Mouse (Mus musculus) splenic B cell, adult 2 months (primary cell): Measurements from ENCODE around the gene C9orf72.

Experiments used
- DNase-seq: peaks from one replicate; pipeline ENCODE4 v3.0.0-alpha.2; 2011; ENCODE audit warnings: low read depth, low spot score
- H3K27me3 ChIP-seq: 2 replicates; pipeline ENCODE4 v1.6.1; 2012; ENCODE audit warnings: mild to moderate bottlenecking, low read length, moderate library complexity, mixed read lengths; ENCODE audit not compliant: control insufficient read depth, poor library complexity, insufficient read depth, severe bottlenecking
- H3K36me3 ChIP-seq: 2 replicates; pipeline ENCODE4 v1.6.1; 2012; ENCODE audit warnings: mild to moderate bottlenecking, low read length, moderate library complexity, mixed read lengths; ENCODE audit not compliant: control insufficient read depth, poor library complexity, insufficient read depth, severe bottlenecking

The C9orf72 gene

DNA sequence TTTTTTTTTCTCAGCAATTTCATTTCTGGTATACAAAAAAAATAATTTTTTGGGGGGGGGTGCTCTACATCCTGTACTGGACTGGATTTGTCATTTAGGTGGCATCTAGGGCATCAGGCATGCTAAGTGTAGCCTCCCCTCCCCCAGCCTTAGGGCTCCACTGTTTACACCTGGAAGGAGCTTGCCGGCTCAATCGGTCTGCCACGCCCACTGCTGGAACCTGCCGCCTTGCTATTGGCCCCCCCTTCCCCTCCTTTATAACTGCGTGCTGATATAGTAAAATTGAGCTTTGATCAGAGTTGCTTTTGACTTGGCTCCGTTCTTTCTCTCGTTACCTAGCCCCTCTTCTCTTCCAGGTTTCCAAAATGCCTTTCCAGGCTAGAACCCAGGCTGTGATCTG, 21.3 kb downstream of the C9orf72 start:
- no peaks in the 10 kb centered on the region for H3K27me3 ChIP-seq
- DNase-seq = no peak
- peaks cover 4% of the 10 kb centered on the region; the same call in 1 of the 2 replicates for H3K36me3 ChIP-seq

DNA sequence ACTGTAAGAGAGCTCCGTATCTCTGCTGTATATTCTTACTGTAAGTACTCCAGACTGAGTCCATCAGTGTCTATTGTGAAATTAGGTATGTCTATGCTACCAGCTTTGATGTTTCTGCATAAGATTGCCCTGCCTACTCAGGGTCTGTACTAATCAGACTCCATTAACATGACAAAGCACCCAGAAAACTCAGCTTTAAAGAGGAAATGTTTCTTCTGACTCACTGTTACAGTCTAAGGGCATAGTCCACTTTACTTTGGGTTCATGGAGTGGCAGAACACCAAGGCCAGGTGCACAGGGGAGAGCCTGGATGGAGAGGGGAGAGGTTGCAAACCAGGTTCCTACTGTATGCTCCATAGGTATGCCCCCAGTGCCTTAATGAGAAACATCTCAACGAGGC, 22.3 kb downstream of the C9orf72 start:
- DNase-seq = no peak
- H3K36me3 ChIP-seq = peaks cover 6% of the 10 kb centered on the region; the same call in 1 of the 2 replicates
- no peaks in the 10 kb centered on the region for H3K27me3 ChIP-seq

DNA sequence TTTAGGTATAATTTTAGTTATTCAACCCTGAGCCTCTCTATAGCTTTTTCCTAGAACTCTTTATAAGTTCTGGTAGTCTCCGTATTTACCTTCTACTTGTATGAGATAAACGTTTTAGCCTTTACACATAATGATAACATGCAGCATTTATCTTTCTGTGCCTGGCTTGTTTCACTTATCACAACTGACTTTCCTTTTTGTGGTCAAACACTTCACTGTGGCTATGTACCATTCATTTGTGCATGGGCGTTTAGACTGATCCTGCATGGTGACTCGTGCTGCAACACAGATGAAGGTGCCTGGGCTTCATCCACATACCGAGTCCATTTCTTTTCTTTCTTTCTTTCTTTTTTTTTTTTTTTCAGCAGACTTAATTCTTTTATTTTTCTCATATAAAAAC, 24.3 kb downstream of the C9orf72 start:
- Histone ChIP-seq H3K36me3 (peaks cover 7% of the 10 kb centered on the region; the same call in 1 of the 2 replicates), H3K27me3 (no peaks in the 10 kb centered on the region)
- no peak for DNase-seq

DNA sequence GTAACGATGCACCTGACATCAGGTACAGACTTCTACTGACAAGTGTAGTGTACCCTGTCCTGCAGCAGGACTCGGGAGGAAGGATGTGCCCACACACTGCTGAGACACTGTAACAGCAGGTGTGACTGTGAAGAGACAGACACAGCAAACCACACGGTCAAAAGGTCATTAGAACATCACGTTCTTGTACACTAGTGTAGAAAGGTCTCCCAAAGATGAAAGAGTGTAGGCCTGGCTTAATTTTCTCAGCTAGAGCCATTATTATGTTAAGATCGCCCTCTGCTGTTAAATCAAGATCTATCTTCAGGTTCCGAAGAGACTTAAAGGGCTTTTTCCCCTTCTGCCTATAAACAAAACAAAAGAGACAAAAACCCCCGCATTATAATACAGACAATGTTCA, 33.2 kb downstream of the C9orf72 start:
- Histone ChIP-seq H3K36me3 (peaks cover 7% of the 10 kb centered on the region), H3K27me3 (no peaks in the 10 kb centered on the region; the same call in 1 of the 2 replicates)
- peak; percentile 34 for DNase-seq

- no peak for DNase-seq
- H3K27me3 ChIP-seq = no peaks in the 10 kb centered on the region; the same call in 1 of the 2 replicates
- peaks cover 4% of the 10 kb centered on the region; the same call in 1 of the 2 replicates for H3K36me3 ChIP-seq
Observed at GRCm38 (mm10) chr4:35189794-35190193, 36.2 kb downstream of the C9orf72 start.

DNA sequence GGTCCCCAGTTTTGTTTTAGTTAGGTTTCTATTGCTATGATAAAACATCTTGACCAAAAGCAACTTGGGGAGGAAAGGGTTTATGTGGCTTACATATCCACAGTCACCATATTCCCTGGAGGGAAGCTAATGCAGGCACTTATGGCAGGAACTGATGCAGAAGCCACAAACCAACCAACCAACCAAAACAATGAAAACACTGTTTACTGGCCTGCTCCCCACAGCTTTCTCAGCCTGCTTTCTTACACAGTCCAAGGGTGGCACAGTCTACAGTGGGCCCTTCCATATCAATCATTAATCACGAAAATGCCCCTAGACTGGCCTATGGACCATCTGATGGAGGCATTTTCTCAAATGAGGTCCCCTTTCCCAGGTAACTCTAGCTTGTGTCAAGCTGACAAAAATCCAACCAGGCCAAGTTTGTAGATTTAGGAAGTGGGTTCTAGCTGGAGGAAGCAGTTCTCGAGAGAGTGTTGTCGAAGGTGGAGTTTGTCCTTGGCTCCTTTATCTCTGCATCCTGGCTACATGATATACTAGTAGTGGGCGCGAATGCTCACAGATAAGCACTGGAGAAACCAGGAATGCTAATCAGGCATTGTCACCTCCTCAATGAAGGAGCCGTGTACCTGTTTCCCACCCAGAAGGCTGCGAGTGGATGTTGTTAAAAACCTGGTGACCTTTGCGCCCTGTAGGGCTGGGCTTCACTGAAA, 38.2 kb downstream of the C9orf72 start:
- H3K36me3 ChIP-seq = no peaks in the 10 kb centered on the region
- H3K27me3 ChIP-seq = no peaks in the 10 kb centered on the region
- no peak for DNase-seq

GRCm38 (mm10) chr4:35177926-35178645, 47.9 kb downstream of the C9orf72 start:
- DNase-seq = no peak
- no peaks in the 10 kb centered on the region for H3K27me3 ChIP-seq
- H3K36me3 ChIP-seq = no peaks in the 10 kb centered on the region

- H3K27me3 ChIP-seq = no peaks in the 10 kb centered on the region
- no peaks in the 10 kb centered on the region for H3K36me3 ChIP-seq
- DNase-seq = no peak
Observed at GRCm38 (mm10) chr4:35175566-35175965, 50.4 kb downstream of the C9orf72 start.

DNA sequence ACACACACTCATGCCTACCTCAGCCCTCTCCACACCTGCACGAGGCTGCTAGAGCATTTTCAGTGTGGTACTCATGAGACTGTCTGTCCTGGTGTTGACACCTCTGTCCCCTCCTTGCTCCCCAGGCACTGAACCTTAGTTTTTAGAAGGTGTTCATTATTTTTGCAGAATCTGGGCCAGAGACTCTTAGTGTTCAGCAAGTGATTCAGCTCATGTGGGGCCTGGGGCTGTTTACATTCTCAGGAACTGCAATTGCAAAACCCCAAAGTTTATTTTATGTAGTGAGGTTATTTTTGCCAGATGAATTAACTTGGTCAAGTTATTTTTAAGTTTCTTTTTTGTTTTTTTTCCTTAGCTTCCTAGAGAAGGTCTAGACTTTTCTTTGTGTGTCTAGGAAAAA, 52.4 kb downstream of the C9orf72 start:
- no peak for DNase-seq
- Histone ChIP-seq H3K27me3 (no peaks in the 10 kb centered on the region), H3K36me3 (no peaks in the 10 kb centered on the region)

DNA sequence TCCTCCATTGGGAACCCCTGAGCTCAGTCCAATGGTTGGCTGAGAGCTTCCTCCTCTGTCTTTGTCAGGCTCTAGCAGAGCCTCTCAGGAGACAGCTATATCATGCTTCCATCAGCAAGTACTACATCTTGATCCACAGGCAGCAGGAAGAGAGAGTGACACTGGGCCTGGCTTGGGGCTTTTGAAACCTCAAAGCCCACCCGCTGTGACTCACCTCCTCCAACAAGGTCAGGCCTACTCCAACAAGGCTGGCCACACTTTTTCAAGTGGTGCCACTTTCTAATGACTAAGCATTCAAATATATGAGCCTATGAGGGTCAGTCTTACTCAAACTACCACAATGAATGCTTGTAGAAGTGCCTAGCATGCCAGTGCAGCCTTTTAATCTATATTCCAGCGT, 53.5 kb downstream of the C9orf72 start:
- Histone ChIP-seq H3K27me3 (no peaks in the 10 kb centered on the region), H3K36me3 (no peaks in the 10 kb centered on the region)
- no peak for DNase-seq

DNA sequence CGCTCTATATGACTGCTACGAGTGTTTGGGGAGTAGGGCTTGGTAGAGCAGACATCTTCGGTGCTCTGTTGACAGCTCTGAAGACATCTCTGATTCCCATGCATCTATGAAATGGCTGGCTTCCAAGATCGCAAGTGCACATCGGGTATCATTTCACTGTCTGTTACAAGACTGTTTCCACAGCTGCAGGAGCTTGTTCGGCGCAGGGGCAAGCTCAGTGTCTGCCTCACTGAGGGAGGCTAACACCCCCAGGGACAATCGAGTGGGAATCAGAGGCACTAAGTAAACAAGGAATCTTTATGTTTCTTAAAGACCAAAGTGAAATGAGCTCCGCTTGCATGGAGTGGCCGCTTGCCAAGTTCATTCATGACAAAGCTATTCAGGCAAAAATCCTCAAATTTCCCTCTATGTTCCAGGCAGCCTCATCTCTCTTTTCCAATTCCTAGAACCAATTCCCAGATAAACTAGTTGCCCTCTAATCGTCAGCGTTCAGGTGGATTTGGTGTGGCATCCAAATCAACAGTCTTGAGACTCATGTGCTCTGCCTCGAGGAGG, 56.3 kb downstream of the C9orf72 start:
- Histone ChIP-seq H3K27me3 (no peaks in the 10 kb centered on the region), H3K36me3 (no peaks in the 10 kb centered on the region)
- no peak for DNase-seq

DNA sequence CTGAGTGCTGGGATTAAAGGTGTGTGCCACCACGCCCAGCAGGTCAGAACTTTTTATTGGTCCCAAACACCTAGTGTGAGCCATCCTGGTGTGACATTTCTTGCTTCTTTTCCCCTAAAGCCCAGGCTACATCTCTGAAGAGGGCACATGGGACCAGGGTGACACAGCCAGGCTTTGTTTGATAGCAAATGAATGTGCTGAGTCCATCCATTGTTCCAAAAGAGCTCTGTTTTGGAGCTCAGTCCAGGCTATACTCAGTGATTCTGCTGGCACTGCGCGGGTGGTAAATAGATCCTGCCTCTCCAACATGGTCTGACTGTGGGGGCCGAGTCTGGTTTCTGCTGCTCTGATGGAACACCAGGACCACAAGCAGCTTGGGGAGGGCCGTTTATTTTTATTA, 58.1 kb downstream of the C9orf72 start:
- Histone ChIP-seq H3K27me3 (no peaks in the 10 kb centered on the region), H3K36me3 (no peaks in the 10 kb centered on the region)
- no peak for DNase-seq

DNA sequence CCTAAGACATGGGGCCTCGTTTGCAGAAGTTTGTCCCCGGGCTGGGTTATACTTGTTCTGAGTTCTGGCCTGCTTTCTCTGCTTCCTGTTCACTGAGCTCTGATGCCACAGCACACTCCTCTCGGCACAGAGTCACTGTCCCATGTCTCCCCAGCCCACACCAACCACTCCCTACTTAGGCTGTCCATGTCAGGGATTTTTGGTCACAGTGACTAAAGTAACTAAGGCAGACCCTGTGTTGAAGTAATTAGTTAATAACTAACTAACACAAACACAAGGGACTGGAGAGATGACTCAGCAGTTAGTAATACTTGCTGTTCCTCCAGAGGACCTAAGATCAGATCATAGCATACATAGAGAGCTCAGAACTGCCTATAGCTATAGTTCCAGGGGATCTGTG, 60.0 kb downstream of the C9orf72 start:
- no peaks in the 10 kb centered on the region for H3K36me3 ChIP-seq
- H3K27me3 ChIP-seq = no peaks in the 10 kb centered on the region
- DNase-seq = no peak

DNA sequence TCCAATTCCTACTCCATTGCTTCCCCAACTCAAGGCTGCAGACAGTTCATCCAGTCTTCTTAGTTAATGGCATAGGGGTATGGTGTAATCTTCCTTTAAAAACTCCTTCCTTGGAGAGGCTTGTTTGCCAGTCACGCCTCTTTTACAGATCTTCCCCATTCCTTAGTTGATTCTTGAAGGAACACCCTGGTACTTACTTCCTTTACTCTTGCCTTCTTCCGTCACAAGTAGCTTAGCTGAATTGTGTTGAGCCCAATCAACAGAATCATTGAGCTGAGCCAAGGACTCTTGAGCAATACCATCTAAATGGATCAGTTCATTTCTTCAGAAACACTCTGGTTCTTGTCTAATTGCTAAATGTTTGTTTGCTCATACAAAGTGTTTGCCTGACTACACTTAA, 60.7 kb downstream of the C9orf72 start:
- Histone ChIP-seq H3K36me3 (no peaks in the 10 kb centered on the region), H3K27me3 (no peaks in the 10 kb centered on the region)
- no peak for DNase-seq

- Histone ChIP-seq H3K27me3 (0 out of 2 replicates have a peak, but pooled peaks cover 1% of the 10 kb centered on the region), H3K36me3 (no peaks in the 10 kb centered on the region)
- DNase-seq = peak; percentile 7
Observed at GRCm38 (mm10) chr4:35157815-35158214, 68.2 kb downstream of the C9orf72 start.
